Mouse (Mus musculus) G1E (cell line): ENCODE results near the gene Slx1b. TPM values are rescaled to one million over a fixed set of nuclear protein-coding genes. Genes with fewer than 3 reads are reported as not detected.

Experiments
- ATAC-seq: 2 replicates; pipeline ENCODE4 v1.8.0; 2016; ENCODE audit warnings: mild to moderate bottlenecking; ENCODE audit not compliant: insufficient number of reproducible peaks, poor library complexity, low FRiP score, severe bottlenecking; ENCODE audit errors: extremely low read depth
- DNase-seq: peaks from one replicate; pipeline ENCODE4 v3.0.0; 2012; ENCODE audit warnings: low spot score
- H3K27me3 ChIP-seq: 2 replicates; pipeline ENCODE4 v1.6.1; 2012; ENCODE audit warnings: mild to moderate bottlenecking, low read length, inconsistent platforms; ENCODE audit not compliant: insufficient read depth
- H3K36me3 ChIP-seq: replicated peaks from 2 replicates; pipeline ENCODE3; 2012; ENCODE audit warnings: mild to moderate bottlenecking, inconsistent platforms
- H3K4me1 ChIP-seq: 2 replicates; pipeline ENCODE4 v1.6.1; 2012; ENCODE audit warnings: low read depth, low read length, inconsistent platforms, mixed read lengths; ENCODE audit not compliant: insufficient read depth
- H3K4me3 ChIP-seq: 2 replicates; pipeline ENCODE4 v1.5.1; 2012; ENCODE audit warnings: low read depth, mild to moderate bottlenecking, inconsistent platforms, low read length, moderate library complexity, mixed read lengths
- H3K9me3 ChIP-seq: replicated peaks from 2 replicates; pipeline ENCODE4 v1.6.1; 2012; ENCODE audit warnings: inconsistent platforms
- CTCF ChIP-seq: IDR thresholded peaks from 2 replicates; pipeline ENCODE4 v1.5.1; 2012; ENCODE audit warnings: low read depth, low read length, inconsistent platforms, mixed read lengths
- GATA1 ChIP-seq: IDR thresholded peaks from 2 replicates; pipeline ENCODE4 v1.6.1; 2012; ENCODE audit warnings: borderline replicate concordance, low read length, inconsistent platforms, mixed read lengths
- GATA2 ChIP-seq: IDR thresholded peaks from 2 replicates; pipeline ENCODE4 v1.6.1; 2012; ENCODE audit warnings: low read depth, low read length, inconsistent platforms, borderline replicate concordance
- POLR2AphosphoS5 ChIP-seq: IDR thresholded peaks from 2 replicates; pipeline ENCODE4 v1.6.1; 2012; ENCODE audit warnings: low read depth, low read length, inconsistent platforms; ENCODE audit not compliant: insufficient replicate concordance
- TAL1 ChIP-seq: conservative IDR thresholded peaks from 2 replicates; pipeline ENCODE4 v1.6.1; 2012; ENCODE audit warnings: low read depth, low read length, inconsistent platforms, mixed read lengths
- polyA plus RNA-seq: library from polyadenylated mRNA; stranded (reverse); fragments of >175 nt; gene quantifications from 2 replicates; pipeline ENCODE4 v1.2.3, GENCODE M21; 2012
- total RNA-seq, 2 experiments: library from RNA; stranded (forward) in 1 of 2; stranded (reverse) in 1 of 2; fragments of 200-1000 nt in 1 of 2; fragments of >200 nt in 1 of 2; fragmentation: Nextera tagmentation in 1 of 2; gene quantifications; 2 replicates each; pipeline ENCODE4 v1.2.3; 2014 to 2017

Slx1b gene
- total and polyA plus RNA-seq, 3 experiments, result 3.5 to 8.1 (median 4.5) TPM

DNA sequence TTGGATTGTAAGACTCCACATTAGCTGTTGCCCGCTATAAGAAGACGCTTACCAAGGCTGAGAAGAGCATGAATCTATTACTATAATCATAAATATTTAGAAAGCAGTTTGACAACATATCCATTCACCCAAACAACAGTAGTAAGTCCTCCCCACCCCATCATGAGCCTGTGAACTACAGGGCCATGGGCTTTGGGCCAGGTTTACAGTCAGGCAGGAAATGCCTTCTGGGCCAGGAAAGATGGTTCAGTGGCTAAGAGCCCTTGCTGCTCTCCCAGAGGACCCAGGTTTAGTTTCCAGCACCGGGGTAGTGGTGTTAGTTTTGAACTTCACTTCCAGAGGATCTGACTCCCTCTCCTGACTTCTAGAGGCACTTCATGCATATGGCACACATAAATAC lies 22.0 kb upstream of the Slx1b start:
- no peak for TF ChIP-seq GATA1
- no peak for ATAC-seq
- no peak for DNase-seq

DNA sequence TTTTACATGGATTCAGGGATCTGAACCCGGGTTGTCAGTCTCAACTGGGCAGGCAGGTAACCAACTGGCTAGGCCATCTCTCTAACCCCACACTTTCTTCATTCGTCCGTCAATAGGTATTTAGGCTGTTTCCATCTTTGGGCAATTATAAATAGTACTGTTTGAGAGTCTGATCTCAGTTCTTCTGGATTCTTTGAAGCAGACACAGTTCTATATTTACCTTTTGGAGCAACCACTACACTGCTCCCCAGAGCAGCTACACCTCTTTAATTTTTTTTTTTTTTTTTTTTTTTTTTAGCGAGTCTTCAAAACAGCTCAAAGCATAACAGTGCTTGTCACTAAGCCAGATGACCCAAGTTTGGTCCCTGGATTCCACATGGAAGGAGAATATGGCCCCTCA lies 20.1 kb upstream of the Slx1b start:
- Histone ChIP-seq H3K27me3 (peaks cover 27% of the 10 kb centered on the region), H3K36me3 (no peaks in the 10 kb centered on the region), H3K4me3 (no peak overlapping the region), H3K9me3 (no peaks in the 10 kb centered on the region), H3K4me1 (no peaks in the 10 kb centered on the region)
- no peak for ATAC-seq
- no peak for DNase-seq
- no peak for TF ChIP-seq GATA1

More for the DNA sequence above, 22.0 kb upstream of the Slx1b start:
- Histone ChIP-seq H3K9me3 (no peaks in the 10 kb centered on the region), H3K4me1 (peaks cover 4% of the 10 kb centered on the region; the same call in 1 of the 2 replicates), H3K4me3 (no peak overlapping the region), H3K36me3 (no peaks in the 10 kb centered on the region), H3K27me3 (peaks cover 20% of the 10 kb centered on the region)

DNA sequence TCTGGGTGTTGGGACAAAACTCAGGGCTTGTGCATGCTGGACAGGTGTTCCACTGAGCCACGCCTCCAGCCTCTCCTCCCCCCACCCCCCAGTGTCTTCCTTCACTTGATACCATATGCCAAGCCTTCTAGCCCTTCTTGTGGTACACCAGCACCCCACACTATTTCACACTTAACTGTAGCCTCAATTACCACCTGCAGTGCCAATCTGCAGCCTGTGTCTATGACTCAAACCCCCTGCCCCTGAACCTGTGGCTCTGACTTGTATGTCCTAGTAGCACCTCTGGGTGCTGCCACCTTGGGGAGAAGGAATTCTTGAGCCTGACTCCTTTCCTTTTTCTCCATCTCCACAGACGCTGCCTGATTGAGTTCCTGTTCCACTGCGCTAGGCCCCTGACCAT lies 16.3 kb upstream of the Slx1b start:
- TF ChIP-seq POLR2AphosphoS5 (no peak), CTCF (no peak), GATA2 (no peak), GATA1 (no peak), TAL1 (no peak)
- DNase-seq, result no peak

DNA sequence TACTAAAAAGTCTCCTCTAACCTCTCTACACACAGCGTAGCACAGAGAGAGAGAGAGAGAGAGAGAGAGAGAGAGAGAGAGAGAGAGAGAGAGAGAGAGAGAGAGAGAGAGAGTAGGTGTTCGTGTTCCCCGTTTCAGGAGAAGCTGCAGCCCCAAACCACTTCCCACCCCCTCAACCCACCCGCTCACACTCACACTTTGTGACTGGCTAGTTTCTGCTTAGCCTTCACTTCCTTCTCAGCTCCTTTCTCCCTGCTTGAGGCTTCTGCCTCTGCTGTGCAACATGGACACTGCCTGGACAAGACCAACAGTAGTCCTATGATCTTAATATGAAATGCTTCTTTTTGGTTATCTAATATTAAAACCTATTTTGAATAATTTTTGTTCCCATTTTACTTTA lies 14.7 kb upstream of the Slx1b start:
- no peak for ATAC-seq
- peaks cover 39% of the 10 kb centered on the region for H3K27me3 ChIP-seq
- peaks cover 5% of the 10 kb centered on the region for H3K9me3 ChIP-seq
- TF ChIP-seq CTCF (no peak), GATA1 (no peak), POLR2AphosphoS5 (no peak), GATA2 (no peak), TAL1 (no peak)
- no peak for DNase-seq
- H3K4me3 ChIP-seq, result no peak overlapping the region
- H3K4me1 ChIP-seq, result peaks cover 19% of the 10 kb centered on the region
- no peaks in the 10 kb centered on the region for H3K36me3 ChIP-seq

More for the DNA sequence above, 16.3 kb upstream of the Slx1b start:
- no peak overlapping the region for H3K4me3 ChIP-seq
- H3K36me3 ChIP-seq, result no peaks in the 10 kb centered on the region
- no peak for ATAC-seq
- peaks cover 38% of the 10 kb centered on the region for H3K27me3 ChIP-seq
- peaks cover 10% of the 10 kb centered on the region for H3K4me1 ChIP-seq
- peaks cover 5% of the 10 kb centered on the region for H3K9me3 ChIP-seq

DNA sequence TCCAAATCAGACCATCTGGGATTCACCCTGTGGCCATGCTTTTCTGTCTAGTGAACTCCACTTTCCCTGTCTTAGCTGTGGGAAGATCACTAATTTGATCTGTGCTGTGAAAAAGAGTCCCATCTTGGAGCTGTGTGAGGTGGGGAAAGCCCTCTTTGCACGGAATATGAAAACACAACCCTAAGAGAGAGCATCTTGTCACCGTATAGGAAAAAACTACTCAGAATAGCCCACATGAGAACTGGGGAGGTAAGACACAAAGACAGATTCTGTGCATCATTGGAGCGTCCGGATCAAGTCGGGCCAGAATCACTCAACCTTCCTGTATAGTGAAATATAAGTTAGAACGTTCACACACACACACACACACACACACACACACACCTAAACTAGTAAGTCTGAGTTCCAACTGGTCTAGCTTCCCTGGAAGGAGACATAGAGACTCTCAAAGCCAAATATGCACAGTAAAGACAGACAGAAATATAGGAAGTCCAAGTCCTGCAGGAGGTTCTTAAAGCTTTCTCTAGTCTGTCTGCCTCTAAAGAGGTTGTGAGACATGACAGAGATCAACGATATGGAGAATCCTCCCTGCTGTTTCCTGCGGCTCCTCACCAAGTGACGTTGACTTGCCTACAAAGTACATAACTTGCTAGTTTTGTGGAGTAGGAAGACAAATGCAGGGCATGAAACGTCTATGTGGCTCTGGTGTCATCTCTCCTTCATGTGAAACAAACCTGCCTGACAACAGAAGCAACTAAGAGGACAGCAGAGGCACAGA lies 12.8 kb upstream of the Slx1b start:
- H3K36me3 ChIP-seq, result no peaks in the 10 kb centered on the region
- DNase-seq, result no peak
- no peak for ATAC-seq
- no peak overlapping the region for H3K4me3 ChIP-seq
- peaks cover 38% of the 10 kb centered on the region for H3K4me1 ChIP-seq
- H3K9me3 ChIP-seq, result peaks cover 5% of the 10 kb centered on the region
- H3K27me3 ChIP-seq, result peaks cover 56% of the 10 kb centered on the region
- no peak for TF ChIP-seq TAL1
- TF ChIP-seq POLR2AphosphoS5, result no peak

DNA sequence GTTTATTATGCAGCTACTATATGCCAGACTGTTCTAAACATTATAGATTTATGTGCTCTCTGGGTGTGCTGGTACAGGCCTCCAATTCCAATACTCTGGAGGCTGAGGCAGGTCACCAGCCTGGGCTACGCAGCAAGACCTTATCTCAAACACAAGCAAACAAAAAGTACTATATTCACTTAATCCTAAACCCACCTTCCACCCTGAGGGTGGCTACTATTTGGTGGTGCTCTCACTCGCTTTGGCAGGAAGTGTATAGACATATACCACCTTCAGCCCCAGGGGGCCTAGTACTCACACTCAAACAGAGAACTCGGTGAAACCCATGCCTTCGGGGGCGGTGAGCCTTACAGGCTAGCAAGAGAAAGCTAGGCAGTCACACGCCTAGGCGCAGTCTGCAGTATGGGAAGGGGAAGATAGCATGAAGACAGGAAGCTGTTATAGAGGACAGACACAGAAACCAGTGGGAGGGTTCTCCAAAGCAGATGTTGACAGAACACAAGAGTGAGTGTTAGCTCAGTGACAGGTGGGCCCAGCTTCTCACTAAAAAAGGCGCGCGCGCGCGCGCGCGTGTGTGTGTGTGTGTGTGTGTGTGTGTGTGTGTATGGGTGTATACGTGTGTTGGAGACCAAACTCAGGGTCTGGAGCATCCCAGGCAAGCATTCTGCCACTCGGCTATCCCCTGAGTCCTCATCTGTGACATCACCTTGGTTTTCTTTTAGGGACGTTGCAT lies 12.0 kb upstream of the Slx1b start, which contains the start of gene Coro1a:
Coro1a (minus strand) TSS at position 346 of the 733 bp plus-strand sequence.
- DNase-seq, result no peak
- Histone ChIP-seq H3K4me3 (no peak within 1 kb of the TSS), H3K9me3 (peaks cover 5% of the 10 kb centered on the region), H3K27me3 (peaks cover 51% of the 10 kb centered on the region), H3K4me1 (peaks cover 45% of the 10 kb centered on the region), H3K36me3 (peaks cover 6% of the 10 kb centered on the region)
- no peak for ATAC-seq
- TF ChIP-seq GATA2 (no peak), GATA1 (no peak), POLR2AphosphoS5 (no peak), TAL1 (no peak), CTCF (no peak)
